Mouse (Mus musculus) forebrain, embryonic 13.5 days (tissue): ENCODE data around the gene Jam2. TPM values are rescaled to one million over a fixed set of nuclear protein-coding genes. Genes with fewer than 3 reads are reported as not detected.
A peak's percentile ranks its signal among the peaks of the same experiment; 100 is the strongest.

Experiments used
- ATAC-seq: fragments of 200-750 bp; cut with Nextera tagmentation; 2 replicates; pipeline ENCODE4 v1.8.0; 2017
- H3K27ac ChIP-seq: fragments of 300-500 bp; sonication (generic); 2 replicates; pipeline ENCODE4 v1.5.1; 2015; ENCODE audit warnings: inconsistent platforms, mild to moderate bottlenecking, moderate library complexity
- H3K27me3 ChIP-seq: fragments of 300-500 bp; sonication (generic); 2 replicates; pipeline ENCODE4 v1.6.1; 2015; ENCODE audit warnings: mild to moderate bottlenecking, inconsistent platforms
- H3K36me3 ChIP-seq: fragments of 300-500 bp; sonication (generic); 2 replicates; pipeline ENCODE4 v1.6.1; 2015; ENCODE audit warnings: mild to moderate bottlenecking, inconsistent platforms; ENCODE audit not compliant: poor library complexity, severe bottlenecking
- H3K4me1 ChIP-seq: fragments of 300-500 bp; sonication (generic); 2 replicates; pipeline ENCODE4 v1.6.1; 2015; ENCODE audit warnings: inconsistent platforms
- H3K4me2 ChIP-seq: fragments of 300-500 bp; sonication (generic); 2 replicates; pipeline ENCODE4 v1.6.1; 2015; ENCODE audit warnings: inconsistent platforms, mild to moderate bottlenecking, moderate library complexity
- H3K4me3 ChIP-seq: fragments of 300-500 bp; sonication (generic); 2 replicates; pipeline ENCODE4 v1.5.1; 2015; ENCODE audit warnings: mild to moderate bottlenecking, inconsistent platforms
- H3K9ac ChIP-seq: fragments of 300-500 bp; sonication (generic); 2 replicates; pipeline ENCODE4 v1.6.1; 2015; ENCODE audit warnings: mild to moderate bottlenecking, inconsistent platforms
- H3K9me3 ChIP-seq: fragments of 300-500 bp; sonication (generic); replicated peaks from 2 replicates; pipeline ENCODE4 v1.6.1; 2016; ENCODE audit warnings: inconsistent platforms
- WGBS: fragments of 180-500 bp; shearing (Covaris S2); methylation state at CpG from one replicate; pipeline ENCODE4 v1.1.7; 2015; 5-methylcytosine and 5-hydroxymethylcytosine counted together
- polyA plus RNA-seq: library from polyadenylated mRNA; unstranded; fragments of >200 nt; fragmentation: Nextera tagmentation; extraction: Ambion mirVana; gene quantifications from 2 replicates; pipeline ENCODE4 v1.2.1, GENCODE M21; 2015

The Jam2 gene
- polyA plus RNA-seq, 1 experiment from 2014 or later = 26.0 TPM

GRCm38 (mm10) chr16:84772496-84773267 is 1.2 kb upstream of the Jam2 start:
- peak overlapping the region; percentile 57 for H3K4me3 ChIP-seq
- ATAC-seq = peak; percentile 46
- no peaks in the 10 kb centered on the region for H3K9me3 ChIP-seq
- no peaks in the 10 kb centered on the region for H3K27me3 ChIP-seq
- H3K4me1 ChIP-seq = peaks cover 24% of the 10 kb centered on the region
- H3K4me2 ChIP-seq = peak overlapping the region; percentile 70
- no peaks in the 10 kb centered on the region for H3K36me3 ChIP-seq
- H3K27ac ChIP-seq = peak overlapping the region; percentile 94
- 8% methylated on average over 8 of the region's 8 CpGs for WGBS
- no peak overlapping the region; the same call in 1 of the 2 replicates for H3K9ac ChIP-seq

- ATAC-seq = peak; percentile 22
- Histone ChIP-seq H3K27me3 (no peaks in the 10 kb centered on the region), H3K9me3 (no peaks in the 10 kb centered on the region), H3K4me3 (peak overlapping the region; percentile 57), H3K36me3 (no peaks in the 10 kb centered on the region), H3K4me1 (peaks cover 24% of the 10 kb centered on the region), H3K4me2 (peak overlapping the region; percentile 70), H3K9ac (peak overlapping the region; percentile 70), H3K27ac (peak overlapping the region; percentile 94)
- 1% methylated on average over 15 of the region's 15 CpGs for WGBS
Observed at GRCm38 (mm10) chr16:84773268-84773861, 558 bp upstream of the Jam2 start.

- ATAC-seq = peak; percentile 29
Observed at GRCm38 (mm10) chr16:84774761-84775231, 873 bp downstream of the Jam2 start.

GRCm38 (mm10) chr16:84775356-84775755 is 1.4 kb downstream of the Jam2 start:
- Histone ChIP-seq H3K27me3 (no peaks in the 10 kb centered on the region), H3K4me2 (peak overlapping the region; percentile 70), H3K4me1 (peaks cover 24% of the 10 kb centered on the region), H3K4me3 (peak overlapping the region; percentile 57), H3K9me3 (no peaks in the 10 kb centered on the region; the same call in 1 of the 2 replicates), H3K9ac (peak overlapping the region; percentile 70), H3K36me3 (peaks cover 13% of the 10 kb centered on the region), H3K27ac (no peak overlapping the region)
- ATAC-seq = no peak
- WGBS = 18% methylated on average over 11 of the region's 11 CpGs

More at GRCm38 (mm10) chr16:84774761-84775231, 873 bp downstream of the Jam2 start:
- WGBS = 0% methylated on average over 23 of the region's 23 CpGs
- peak overlapping the region; percentile 70 for H3K9ac ChIP-seq
- peak overlapping the region; percentile 94 for H3K27ac ChIP-seq
- H3K4me3 ChIP-seq = peak overlapping the region; percentile 57
- peaks cover 24% of the 10 kb centered on the region for H3K4me1 ChIP-seq
- H3K36me3 ChIP-seq = peaks cover 12% of the 10 kb centered on the region
- H3K27me3 ChIP-seq = no peaks in the 10 kb centered on the region
- no peaks in the 10 kb centered on the region; the same call in 1 of the 2 replicates for H3K9me3 ChIP-seq
- peak overlapping the region; percentile 70 for H3K4me2 ChIP-seq

- Histone ChIP-seq H3K9me3 (no peaks in the 10 kb centered on the region; the same call in 1 of the 2 replicates), H3K27me3 (no peaks in the 10 kb centered on the region), H3K4me1 (peaks cover 24% of the 10 kb centered on the region), H3K27ac (no peak overlapping the region), H3K36me3 (peaks cover 13% of the 10 kb centered on the region), H3K4me2 (peak overlapping the region; percentile 70), H3K4me3 (peak overlapping the region; percentile 57), H3K9ac (no peak overlapping the region)
- no peak for ATAC-seq
- WGBS = 49% methylated on average over 7 of the region's 7 CpGs
Observed at GRCm38 (mm10) chr16:84776089-84776784, 2.3 kb downstream of the Jam2 start.

GRCm38 (mm10) chr16:84778431-84778830 is 4.5 kb downstream of the Jam2 start:
- peaks cover 19% of the 10 kb centered on the region for H3K4me1 ChIP-seq
- H3K4me3 ChIP-seq = no peak overlapping the region
- WGBS = 89% methylated on average over 6 of the region's 6 CpGs
- no peak overlapping the region for H3K4me2 ChIP-seq
- no peak overlapping the region for H3K27ac ChIP-seq
- H3K9ac ChIP-seq = no peak overlapping the region
- no peaks in the 10 kb centered on the region; the same call in 1 of the 2 replicates for H3K9me3 ChIP-seq
- ATAC-seq = no peak
- peaks cover 13% of the 10 kb centered on the region for H3K36me3 ChIP-seq
- H3K27me3 ChIP-seq = no peaks in the 10 kb centered on the region

- WGBS = 76% methylated on average over 6 of the region's 6 CpGs
- ATAC-seq = no peak
- Histone ChIP-seq H3K4me3 (no peak overlapping the region), H3K36me3 (peaks cover 13% of the 10 kb centered on the region), H3K9me3 (no peaks in the 10 kb centered on the region; the same call in 1 of the 2 replicates), H3K4me1 (peaks cover 19% of the 10 kb centered on the region), H3K9ac (no peak overlapping the region), H3K27me3 (no peaks in the 10 kb centered on the region), H3K4me2 (no peak overlapping the region), H3K27ac (no peak overlapping the region)
Observed at GRCm38 (mm10) chr16:84778861-84779630, 5.1 kb downstream of the Jam2 start.

GRCm38 (mm10) chr16:84779718-84780117 is 5.8 kb downstream of the Jam2 start:
- no peaks in the 10 kb centered on the region for H3K27me3 ChIP-seq
- H3K36me3 ChIP-seq = peaks cover 13% of the 10 kb centered on the region
- no peak for ATAC-seq
- H3K4me1 ChIP-seq = peaks cover 19% of the 10 kb centered on the region
- no peak overlapping the region for H3K9ac ChIP-seq
- no peak overlapping the region for H3K4me3 ChIP-seq
- no peak overlapping the region for H3K4me2 ChIP-seq
- no peak overlapping the region for H3K27ac ChIP-seq
- 88% methylated on average over 5 of the region's 5 CpGs for WGBS
- no peaks in the 10 kb centered on the region; the same call in 1 of the 2 replicates for H3K9me3 ChIP-seq

- no peak for ATAC-seq
- Histone ChIP-seq H3K9me3 (no peaks in the 10 kb centered on the region; the same call in 1 of the 2 replicates), H3K4me1 (0 out of 2 replicates have a peak, but pooled peaks cover 10% of the 10 kb centered on the region), H3K36me3 (peaks cover 13% of the 10 kb centered on the region), H3K27me3 (no peaks in the 10 kb centered on the region), H3K4me3 (no peak overlapping the region), H3K4me2 (no peak overlapping the region), H3K9ac (no peak overlapping the region), H3K27ac (no peak overlapping the region)
- 58% methylated on average over 2 of the region's 2 CpGs for WGBS
Observed at GRCm38 (mm10) chr16:84783279-84783678, 9.4 kb downstream of the Jam2 start.

- ATAC-seq = no peak
- H3K4me3 ChIP-seq = no peak overlapping the region
- no peak overlapping the region for H3K4me2 ChIP-seq
- WGBS = 9% methylated on average over 7 of the region's 7 CpGs
- H3K9ac ChIP-seq = no peak overlapping the region
- H3K9me3 ChIP-seq = no peaks in the 10 kb centered on the region
- H3K4me1 ChIP-seq = 0 out of 2 replicates have a peak, but pooled peaks cover 10% of the 10 kb centered on the region
- no peak overlapping the region for H3K27ac ChIP-seq
- peaks cover 4% of the 10 kb centered on the region; the same call in 1 of the 2 replicates for H3K36me3 ChIP-seq
- H3K27me3 ChIP-seq = no peaks in the 10 kb centered on the region
Observed at GRCm38 (mm10) chr16:84784966-84785365, 11.0 kb downstream of the Jam2 start.

- 82% methylated on average over 2 of the region's 2 CpGs for WGBS
- peaks cover 9% of the 10 kb centered on the region; the same call in 1 of the 2 replicates for H3K36me3 ChIP-seq
- H3K27me3 ChIP-seq = no peaks in the 10 kb centered on the region
- ATAC-seq = no peak
- no peak overlapping the region for H3K4me3 ChIP-seq
- no peak overlapping the region for H3K27ac ChIP-seq
- H3K9ac ChIP-seq = no peak overlapping the region
- H3K4me1 ChIP-seq = no peaks in the 10 kb centered on the region
- no peaks in the 10 kb centered on the region for H3K9me3 ChIP-seq
- no peak overlapping the region for H3K4me2 ChIP-seq
Observed at GRCm38 (mm10) chr16:84790595-84791165, 16.8 kb downstream of the Jam2 start.
